Mouse (Mus musculus): ENCODE measurements at regions not wholly inside any gene's neighbourhood (a gene's known extent, or its start where the extent isn't known, plus 50 kb on each side); places are given as distances from the start of the nearest gene placed in this dataset.
"Not testable (repeated sequence)": the region's sequence is repeated elsewhere in the genome, so short reads cannot be mapped to it uniquely, and the experiment has no call there.

DNA sequence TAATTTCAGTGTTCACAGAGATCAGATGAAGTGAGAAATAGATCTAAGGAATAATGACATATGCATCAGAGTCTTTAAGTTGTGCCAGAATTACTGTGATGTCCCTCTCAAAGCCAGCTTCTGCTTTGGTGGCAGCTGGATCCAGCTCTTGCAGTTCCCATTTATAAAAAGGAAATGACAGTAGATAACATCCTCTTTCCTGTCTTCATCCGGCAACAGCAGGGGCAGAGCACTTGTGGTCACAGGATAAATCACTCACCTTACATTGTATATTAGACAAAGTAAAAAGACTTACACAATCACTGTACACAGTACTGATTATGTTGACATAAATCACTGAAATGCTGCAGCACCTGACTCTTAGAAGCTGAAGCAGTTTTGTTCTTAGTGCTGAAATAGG, 1214.2 kb downstream of the Adam6a start:
- DNase-seq: not testable (repeated sequence)

DNA sequence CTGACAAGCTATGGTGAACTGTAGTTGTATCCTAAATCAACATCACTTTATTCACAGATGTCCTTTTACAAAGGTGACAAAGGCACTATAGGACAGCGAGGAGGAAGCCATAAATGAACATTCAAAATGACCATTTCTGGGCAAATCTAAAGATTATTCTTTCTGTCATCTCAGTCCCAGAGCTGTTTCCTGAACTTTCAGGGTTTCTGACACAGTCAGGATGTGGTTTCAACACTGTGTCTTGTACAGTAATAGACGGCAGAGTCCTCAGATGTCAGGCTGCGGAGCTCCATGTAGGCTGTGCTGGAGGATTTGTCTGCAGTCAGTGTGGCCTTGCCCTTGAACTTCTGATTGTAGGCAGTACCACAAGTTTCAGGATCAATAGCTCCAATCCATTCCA, 1220.5 kb downstream of the Adam6a start:
- not testable (repeated sequence) for DNase-seq

GRCm38 (mm10) chr12:114775414-114775813, 1231.7 kb downstream of the Adam6a start:
- DNase-seq: not testable (repeated sequence)

GRCm38 (mm10) chr12:114804422-114804821, 1243.1 kb upstream of the Zfp386 start:
- DNase-seq: no peak

GRCm38 (mm10) chr12:114809186-114809585, 1238.3 kb upstream of the Zfp386 start:
- no peak for DNase-seq

DNA sequence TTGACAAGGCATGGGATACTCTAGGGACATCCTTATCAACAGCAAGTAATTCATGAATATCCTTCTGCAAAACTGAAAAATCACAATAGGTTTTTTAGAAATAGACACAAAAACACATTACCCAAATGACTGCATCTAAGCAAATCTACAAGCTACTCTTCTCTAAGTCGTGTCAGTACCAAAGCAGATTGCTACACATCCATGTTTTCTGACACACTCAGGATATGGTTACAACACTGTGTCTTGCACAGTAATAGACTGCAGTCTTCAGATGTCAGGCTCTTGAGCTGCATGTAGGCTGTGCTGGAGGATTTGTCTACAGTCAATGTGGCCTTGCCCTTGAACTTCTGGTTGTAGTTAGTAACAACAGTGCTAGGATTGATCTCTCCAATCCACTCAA, 1230.7 kb upstream of the Zfp386 start:
- not testable (repeated sequence) for DNase-seq

- peak in 1 of 2 experiments; percentile 2 for DNase-seq
Observed at GRCm38 (mm10) chr12:114832916-114833315, 1214.6 kb upstream of the Zfp386 start.

All from adrenal gland, postnatal 36 days (tissue).